Mouse (Mus musculus): ENCODE measurements around the gene Mfsd14a. TPM values are rescaled to one million over a fixed set of nuclear protein-coding genes. Genes with fewer than 3 reads are reported as not detected.

Mfsd14a gene
- total RNA-seq, 1 experiment = 117 TPM

- H3K4me1 ChIP-seq (ENCODE audit: control insufficient read depth in 2 of 2, insufficient read depth in 2 of 2, low read length in 2 of 2, poor library complexity in 1 of 2) = peaks cover 0 to 2% of the 10 kb centered on the region in 2 experiments; a peak in 2 of 4 replicates
- peak; percentile 96 for DNase-seq (ENCODE audit: low read depth, low spot score)
- peak within 1 kb of the TSS; percentile 95 for H3K9ac ChIP-seq (ENCODE audit: insufficient read depth, low read depth, low read length, poor library complexity, severe bottlenecking)
- peak within 1 kb of the TSS; percentile 71 for H3K27ac ChIP-seq (ENCODE audit: insufficient read depth, low read depth, low read length, poor library complexity, severe bottlenecking)
- peaks cover 7% of the 10 kb centered on the region for H3K36me3 ChIP-seq (ENCODE audit: control insufficient read depth, insufficient read depth, low read length, poor library complexity, severe bottlenecking)
- no peaks in the 10 kb centered on the region for H3K9me3 ChIP-seq (ENCODE audit: control insufficient read depth, insufficient read depth, low read depth, low read length)
- no peak for TF ChIP-seq ZC3H11A (IDR thresholded peaks at IDR 0.05; ENCODE audit: borderline replicate concordance, low read depth, low read length)
- peak; percentile 85; the same call in 1 of the 2 replicates for TF ChIP-seq HCFC1 (IDR thresholded peaks at IDR 0.05; ENCODE audit: borderline replicate concordance, insufficient read depth, low read length)
- in situ Hi-C loops (cut with MboI; ENCODE audit: low sequenced_read_pairs in 2 of 2, unreplicated experiment in 2 of 2) = no loop called here
- H3K4me3 ChIP-seq (ENCODE audit: insufficient read depth in 1 of 2, low read depth in 1 of 2, low read length in 2 of 2, poor library complexity in 1 of 2, severe bottlenecking in 1 of 2) = peak within 1 kb of the TSS; percentile 94 to 98
Measured at GRCm38 (mm10) chr3:116594728-116595602, 67.5 kb downstream of the Mfsd14a start, which contains the start of gene Sass6. TSS of gene Sass6 (plus strand) at chr3:116594982.

- TF ChIP-seq CHD2 (IDR thresholded peaks at IDR 0.05; ENCODE audit: low read depth, low read length) (no peak), ZC3H11A (IDR thresholded peaks at IDR 0.05; ENCODE audit: borderline replicate concordance, low read depth, low read length) (no peak), ZNF384 (IDR thresholded peaks at IDR 0.05; ENCODE audit: low read depth, low read length) (no peak), MAFK (IDR thresholded peaks at IDR 0.05; ENCODE audit: insufficient read depth, low read depth, low read length) (no peak), HCFC1 (IDR thresholded peaks at IDR 0.05; ENCODE audit: borderline replicate concordance, insufficient read depth, low read length) (no peak)
- Histone ChIP-seq H3K4me3 (ENCODE audit: insufficient read depth in 1 of 2, low read depth in 1 of 2, low read length in 2 of 2, poor library complexity in 1 of 2, severe bottlenecking in 1 of 2) (peak overlapping the region; percentile 94 to 98), H3K9me3 (ENCODE audit: control insufficient read depth, insufficient read depth, low read depth, low read length) (no peaks in the 10 kb centered on the region), H3K36me3 (ENCODE audit: control insufficient read depth, insufficient read depth, low read length, poor library complexity, severe bottlenecking) (peaks cover 12% of the 10 kb centered on the region), H3K4me1 (ENCODE audit: control insufficient read depth in 2 of 2, insufficient read depth in 2 of 2, low read length in 2 of 2, poor library complexity in 1 of 2) (peaks cover 0 to 2% of the 10 kb centered on the region in 2 experiments; a peak in 2 of 4 replicates), H3K9ac (ENCODE audit: insufficient read depth, low read depth, low read length, poor library complexity, severe bottlenecking) (peak overlapping the region; percentile 95), H3K27ac (ENCODE audit: insufficient read depth, low read depth, low read length, poor library complexity, severe bottlenecking) (peak overlapping the region; percentile 69)
- DNase-seq (ENCODE audit: low read depth, low spot score) = peak; percentile 24
- in situ Hi-C loops (cut with MboI; ENCODE audit: low sequenced_read_pairs in 2 of 2, unreplicated experiment in 2 of 2) = no loop called here
Measured at GRCm38 (mm10) chr3:116594076-116594727, 68.3 kb downstream of the Mfsd14a start.

GRCm38 (mm10) chr3:116582201-116582600, 80.3 kb downstream of the Mfsd14a start:
- in situ Hi-C loops (cut with MboI; ENCODE audit: low sequenced_read_pairs in 2 of 2, unreplicated experiment in 2 of 2) = no loop called here
- Histone ChIP-seq H3K4me3 (ENCODE audit: insufficient read depth in 1 of 2, low read depth in 1 of 2, low read length in 2 of 2, poor library complexity in 1 of 2, severe bottlenecking in 1 of 2) (no peak overlapping the region), H3K27ac (ENCODE audit: insufficient read depth, low read depth, low read length, poor library complexity, severe bottlenecking) (no peak overlapping the region), H3K9ac (ENCODE audit: insufficient read depth, low read depth, low read length, poor library complexity, severe bottlenecking) (no peak overlapping the region), H3K36me3 (ENCODE audit: control insufficient read depth, insufficient read depth, low read length, poor library complexity, severe bottlenecking) (peaks cover 20% of the 10 kb centered on the region), H3K9me3 (ENCODE audit: control insufficient read depth, insufficient read depth, low read depth, low read length) (no peaks in the 10 kb centered on the region), H3K4me1 (ENCODE audit: control insufficient read depth in 2 of 2, insufficient read depth in 2 of 2, low read length in 2 of 2, poor library complexity in 1 of 2) (peaks cover 0 to 1% of the 10 kb centered on the region in 2 experiments; a peak in 1 of 4 replicates)
- DNase-seq (ENCODE audit: low read depth, low spot score) = no peak
- no peak for TF ChIP-seq HCFC1 (IDR thresholded peaks at IDR 0.05; ENCODE audit: borderline replicate concordance, insufficient read depth, low read length)
- TF ChIP-seq ZC3H11A (IDR thresholded peaks at IDR 0.05; ENCODE audit: borderline replicate concordance, low read depth, low read length) = no peak
- no peak for TF ChIP-seq MAFK (IDR thresholded peaks at IDR 0.05; ENCODE audit: insufficient read depth, low read depth, low read length)
- no peak for TF ChIP-seq ZNF384 (IDR thresholded peaks at IDR 0.05; ENCODE audit: low read depth, low read length)
- no peak for TF ChIP-seq CHD2 (IDR thresholded peaks at IDR 0.05; ENCODE audit: low read depth, low read length)

Other genes with a start within 250 kb of the Mfsd14a start
- gene Cdc14a, start 238.6 kb downstream of the Mfsd14a start, total RNA-seq (2012; rRNA removed) = 3.5 TPM in 2 replicates
- gene Rtca, start 154.5 kb downstream of the Mfsd14a start, total RNA-seq (2012; rRNA removed) = 36.4 and 50.4 TPM in 2 replicates
- gene Dbt, start 149.6 kb downstream of the Mfsd14a start, total RNA-seq (2012; rRNA removed) = 18.7 and 25.8 TPM in 2 replicates
- 0.62 and 0.74 TPM in 2 replicates for gene Lrrc39, start 99.7 kb downstream of the Mfsd14a start, total RNA-seq (2012; rRNA removed)
- 10.4 and 11.6 TPM in 2 replicates for gene Sass6, start 67.7 kb downstream of the Mfsd14a start, total RNA-seq (2012; rRNA removed)
- 22.8 and 23.3 TPM in 2 replicates for gene Trmt13, start 48.1 kb downstream of the Mfsd14a start, total RNA-seq (2012; rRNA removed)
- 0.48 and 0.94 TPM in 2 replicates for gene Gm43191, start 18.6 kb upstream of the Mfsd14a start, total RNA-seq (2012; rRNA removed)
- gene Slc35a3, start 50.2 kb upstream of the Mfsd14a start, total RNA-seq (2012; rRNA removed) = 20.1 and 20.3 TPM in 2 replicates
- gene Agl, start 145.5 kb upstream of the Mfsd14a start, total RNA-seq (2012; rRNA removed) = 5.6 and 5.7 TPM in 2 replicates
- 69.3 and 108 TPM in 2 replicates for gene Frrs1, start 196.8 kb upstream of the Mfsd14a start, total RNA-seq (2012; rRNA removed)